Mouse (Mus musculus) left cerebral cortex, postnatal 14 days (tissue): ENCODE results near the gene Myo16. TPM values are rescaled to one million over a fixed set of nuclear protein-coding genes. Genes with fewer than 3 reads are reported as not detected.
A peak's percentile ranks its signal among the peaks of the same experiment; 100 is the strongest.

Source experiments
- DNase-seq, 2 experiments: peaks; one replicate each; pipeline ENCODE4 v3.0.0; 2021 to 2022; ENCODE audit warnings: low spot score in 2 of 2, mixed read lengths in 1 of 2
- intact Hi-C: fragments of 180-260 bp; cut with DNase I; formaldehyde crosslinking; loops from one replicate; pipeline ENCODE4 v1.15.1; 2025
- total RNA-seq, 2 experiments: library from RNA; stranded (reverse); gene quantifications; 2 replicates each; pipeline ENCODE4 v1.2.3; 2021

Gene Myo16
- total RNA-seq, 2 experiments from 2014 or later: 59.3 to 64.5 TPM

GRCm38 (mm10) chr8:10174201-10174840, 20.6 kb downstream of the Myo16 start:
- intact Hi-C loops: no loop called here
- DNase-seq: no peak

DNA sequence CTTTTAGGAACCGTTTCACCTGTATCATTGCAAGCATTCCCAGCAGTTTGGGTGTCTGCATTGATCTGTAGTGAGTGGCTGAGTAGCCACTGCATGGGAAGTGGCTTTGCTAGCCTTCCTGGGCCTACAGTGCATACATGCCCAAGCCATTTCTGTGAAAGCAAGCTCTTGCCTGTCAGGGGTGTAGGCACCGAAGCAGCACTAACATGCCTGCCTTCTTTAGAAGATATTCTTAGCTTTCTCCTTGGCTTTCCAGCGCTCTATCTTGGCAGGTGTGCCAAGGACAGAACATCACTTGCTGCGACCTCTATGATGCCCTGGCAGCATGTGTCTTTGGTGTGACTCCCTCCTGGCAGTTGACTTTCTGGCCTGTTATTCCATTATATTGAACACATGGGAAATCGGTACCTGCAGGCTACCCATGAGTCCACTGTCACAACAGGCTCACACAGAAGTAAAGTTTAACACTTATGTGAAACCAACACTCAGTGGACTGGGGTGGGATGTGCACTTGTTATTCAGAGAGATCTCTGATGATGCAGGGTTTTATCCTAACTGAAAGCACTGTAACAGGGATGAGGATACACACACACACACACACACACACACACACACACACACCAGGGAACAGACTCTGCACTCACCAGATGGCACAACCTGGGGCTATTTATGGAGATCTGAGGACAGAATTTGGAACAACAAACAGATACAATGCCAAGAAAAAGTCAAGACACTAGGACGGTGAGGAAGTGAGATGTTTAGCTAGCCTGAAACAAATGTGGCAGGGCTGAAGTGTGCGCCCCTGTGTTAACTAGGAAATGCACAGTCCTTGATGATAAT, 21.4 kb downstream of the Myo16 start:
- no peak for DNase-seq
- intact Hi-C loops: no loop called here

DNA sequence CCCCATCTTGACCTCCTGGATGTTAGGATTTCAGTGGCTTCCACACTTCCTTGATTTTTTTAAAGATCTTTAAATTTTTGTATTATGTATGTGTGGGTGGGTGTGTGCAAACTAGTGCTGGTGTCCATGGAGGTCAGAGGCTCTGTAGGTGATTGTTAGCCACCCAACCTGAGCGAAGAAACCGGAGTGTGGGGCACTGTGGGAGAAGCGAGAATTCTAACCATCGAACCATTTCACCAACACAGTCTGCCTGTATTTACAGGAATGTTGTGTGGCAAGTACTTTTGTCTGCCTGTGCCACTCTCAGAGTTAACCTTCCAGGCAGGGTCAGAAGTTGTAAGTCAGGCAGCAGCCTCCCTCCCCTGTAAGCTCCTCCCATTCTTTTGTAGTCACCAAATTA, 22.3 kb downstream of the Myo16 start:
- intact Hi-C loops: no loop called here
- DNase-seq: no peak

GRCm38 (mm10) chr8:10177131-10177530, 23.4 kb downstream of the Myo16 start:
- DNase-seq: no peak
- intact Hi-C loops: no loop called here

DNA sequence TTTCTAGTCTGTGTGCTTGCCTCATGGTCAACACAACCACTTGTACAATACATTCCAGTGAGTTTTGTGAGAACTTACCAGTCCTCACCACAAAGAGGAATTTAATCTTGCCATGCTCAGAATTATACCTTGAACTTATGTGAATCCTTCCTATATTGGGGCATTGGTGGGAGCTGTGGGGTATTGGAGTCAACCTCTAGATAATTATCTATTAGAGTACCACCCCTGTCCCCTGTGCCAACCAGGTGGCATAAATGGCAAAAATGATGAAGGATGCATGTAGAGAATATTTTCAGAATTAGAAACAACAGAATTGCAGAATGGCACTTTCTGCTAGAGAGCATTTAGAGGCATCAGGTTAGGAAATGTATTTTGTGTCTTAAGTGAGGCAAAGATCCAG, 25.3 kb downstream of the Myo16 start:
- DNase-seq: no peak

GRCm38 (mm10) chr8:10190607-10191006, 36.9 kb downstream of the Myo16 start:
- no peak for DNase-seq
- intact Hi-C loops: no loop called here

More for the DNA sequence above, 25.3 kb downstream of the Myo16 start:
- intact Hi-C loops: no loop called here

DNA sequence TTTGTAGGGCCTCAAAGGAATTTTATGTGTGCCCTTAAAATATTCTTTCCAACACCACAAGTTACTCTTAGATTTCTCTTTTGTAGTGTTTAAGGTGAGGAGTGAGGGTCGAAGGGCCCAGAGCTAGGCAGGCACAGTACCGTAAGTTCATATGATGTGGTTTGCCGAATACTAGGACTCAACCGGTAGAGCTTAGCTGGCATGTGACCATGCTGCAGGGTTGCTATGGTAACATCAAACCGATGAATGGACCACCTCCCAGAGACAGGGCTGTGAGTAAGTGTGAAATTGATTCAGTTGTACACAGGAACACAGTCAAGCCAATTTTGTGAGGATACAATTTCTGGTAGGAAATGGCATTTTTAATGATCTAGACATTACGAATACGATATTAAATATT, 44.5 kb downstream of the Myo16 start:
- intact Hi-C loops: no loop called here
- DNase-seq: peak; percentile 43 to 59

DNA sequence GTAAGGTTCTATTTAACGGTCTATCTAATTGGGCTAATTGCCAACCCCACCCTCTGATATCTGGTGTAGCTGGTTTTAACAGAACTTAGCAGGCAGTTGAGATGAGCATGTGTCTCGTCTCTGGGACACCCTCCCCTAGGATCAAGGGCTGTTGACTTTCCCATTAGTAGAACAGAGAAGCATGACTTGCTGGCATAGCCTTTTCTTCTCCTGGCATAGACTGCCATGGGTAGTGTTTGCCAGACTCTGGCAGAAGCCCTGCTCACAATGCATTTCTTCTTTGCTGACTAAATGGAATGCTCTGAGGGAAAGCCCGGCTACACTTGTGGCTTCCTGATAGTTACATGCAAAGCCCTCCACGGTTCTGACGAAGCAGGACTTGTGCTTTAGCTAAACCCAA, 45.6 kb downstream of the Myo16 start:
- peak in 1 of 2 experiments; percentile 18 for DNase-seq
- intact Hi-C loops: no loop called here

DNA sequence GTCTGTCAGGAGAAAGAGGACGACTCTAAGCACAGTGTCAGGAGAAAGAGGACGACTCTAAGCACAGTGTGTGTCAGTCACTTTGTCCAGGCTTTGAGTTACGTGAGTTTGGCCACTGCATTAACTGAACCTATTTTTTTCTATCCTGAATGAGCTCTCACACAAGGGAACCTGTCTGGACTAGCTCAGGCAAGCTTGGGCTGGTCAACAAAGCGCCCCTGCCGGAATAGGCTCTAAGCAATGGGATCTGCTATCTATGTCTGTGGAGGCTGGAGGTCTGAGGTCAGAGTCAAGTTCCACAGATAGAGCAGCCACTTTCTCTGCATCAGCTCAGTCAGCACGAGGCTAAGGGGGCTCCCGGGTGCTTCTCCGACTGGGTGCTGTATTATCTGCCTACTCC, 46.3 kb downstream of the Myo16 start:
- intact Hi-C loops: no loop called here
- DNase-seq: no peak

GRCm38 (mm10) chr8:10215023-10215422, 61.3 kb downstream of the Myo16 start:
- no peak for DNase-seq
- intact Hi-C loops: no loop called here

- intact Hi-C loops: no loop called here
- no peak for DNase-seq
Observed at GRCm38 (mm10) chr8:10219761-10220276, 66.1 kb downstream of the Myo16 start.

DNA sequence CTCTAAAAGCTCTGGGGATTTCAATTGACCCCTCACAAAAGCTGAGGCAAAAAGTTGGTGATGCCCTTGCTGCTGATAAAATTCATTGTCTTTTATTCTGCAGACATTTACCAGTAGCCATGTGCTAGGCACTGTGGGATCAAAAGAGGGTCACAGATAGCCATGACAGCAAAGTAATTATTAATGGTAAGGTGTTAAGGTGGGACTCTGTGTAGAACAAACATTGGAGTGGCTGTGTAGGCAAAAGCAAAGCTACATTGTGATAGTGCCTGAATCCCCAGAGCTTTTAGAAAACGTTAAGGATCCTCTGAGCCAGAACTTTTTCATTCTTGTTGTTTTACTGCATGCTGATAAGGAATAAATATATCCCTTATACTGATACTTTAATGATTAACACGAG, 69.1 kb downstream of the Myo16 start:
- DNase-seq: no peak
- intact Hi-C loops: no loop called here

GRCm38 (mm10) chr8:10223528-10224194, 70.0 kb downstream of the Myo16 start:
- DNase-seq: no peak
- intact Hi-C loops: no loop called here

- peak in 1 of 2 experiments; percentile 37 for DNase-seq
- intact Hi-C loops: no loop called here
Observed at GRCm38 (mm10) chr8:10224305-10224971, 70.7 kb downstream of the Myo16 start.

- no peak for DNase-seq
- intact Hi-C loops: no loop called here
Observed at GRCm38 (mm10) chr8:10225018-10225417, 71.3 kb downstream of the Myo16 start.

DNA sequence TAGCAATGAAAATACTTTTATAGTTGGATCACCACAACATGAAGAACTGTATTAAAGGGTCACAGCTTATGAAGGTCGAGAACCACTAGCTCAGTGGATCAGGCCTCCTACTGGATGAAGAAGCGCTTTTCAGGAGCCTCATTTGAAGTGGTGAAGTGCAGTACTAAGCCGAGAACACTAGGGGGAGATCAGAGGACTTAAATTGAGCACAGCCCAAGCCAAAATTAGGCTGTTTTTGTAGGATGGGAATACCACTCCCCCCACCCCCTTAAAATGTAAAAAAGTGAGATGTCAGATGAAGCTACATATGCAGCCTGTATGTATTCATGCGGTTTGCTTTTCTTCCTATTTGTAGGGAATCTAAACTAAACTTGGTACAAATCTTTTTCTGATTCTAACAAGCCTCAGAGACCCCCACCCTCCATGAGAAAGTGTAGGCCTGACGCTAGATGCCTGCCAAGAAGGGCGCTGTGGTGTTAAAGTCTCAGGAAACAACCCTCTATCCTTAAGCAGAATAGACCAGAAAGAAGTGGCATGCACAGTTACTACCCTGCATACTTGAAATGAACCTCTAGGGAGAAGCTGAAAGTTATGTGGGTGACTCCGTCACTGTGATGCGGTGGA, 77.1 kb downstream of the Myo16 start:
- peak; percentile 78 to 89 for DNase-seq
- intact Hi-C loops: loop anchor here (5.0 kb wide), 3 partner anchors 81 to 254 kb away; partner anchors contain the start of genes Abhd13 and Lig4

- no peak for DNase-seq
- intact Hi-C loops: loop anchor here (5.0 kb wide), 3 partner anchors 78 to 257 kb away; partner anchors contain the start of genes Abhd13 and Lig4
Observed at GRCm38 (mm10) chr8:10234516-10234915, 80.8 kb downstream of the Myo16 start.

DNA sequence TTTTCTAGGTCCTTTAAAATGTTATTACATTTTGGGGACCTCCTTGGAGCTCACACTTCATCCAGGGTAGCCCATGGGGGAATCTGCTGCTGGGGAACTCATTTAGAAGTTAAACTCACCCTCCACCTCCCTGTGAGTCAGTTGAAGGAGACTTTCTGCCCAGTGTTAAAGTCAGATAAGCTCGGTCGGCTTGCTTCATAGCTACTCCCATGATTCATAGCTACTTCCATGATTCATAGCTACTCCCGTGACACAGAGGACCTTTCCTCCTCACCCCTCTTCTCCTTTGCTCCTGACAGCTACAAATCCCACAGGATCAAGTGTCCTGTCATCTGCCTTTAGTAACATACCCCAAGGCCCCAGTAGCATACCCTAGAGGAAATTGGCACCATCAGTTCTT, 89.6 kb downstream of the Myo16 start:
- intact Hi-C loops: no loop called here
- DNase-seq: no peak

- intact Hi-C loops: no loop called here
- DNase-seq: peak in 1 of 2 experiments; percentile 23
Observed at GRCm38 (mm10) chr8:10249156-10249555, 95.4 kb downstream of the Myo16 start.
